Mouse (Mus musculus) kidney, adult 11 months (tissue): ENCODE results near the gene Apobec1.
"Not testable (repeated sequence)": the region's sequence is repeated elsewhere in the genome, so short reads cannot be mapped to it uniquely, and the experiment has no call there.

Experiments
- DNase-seq: peaks from one replicate; pipeline ENCODE4 v3.0.0; 2022

Gene Apobec1

DNA sequence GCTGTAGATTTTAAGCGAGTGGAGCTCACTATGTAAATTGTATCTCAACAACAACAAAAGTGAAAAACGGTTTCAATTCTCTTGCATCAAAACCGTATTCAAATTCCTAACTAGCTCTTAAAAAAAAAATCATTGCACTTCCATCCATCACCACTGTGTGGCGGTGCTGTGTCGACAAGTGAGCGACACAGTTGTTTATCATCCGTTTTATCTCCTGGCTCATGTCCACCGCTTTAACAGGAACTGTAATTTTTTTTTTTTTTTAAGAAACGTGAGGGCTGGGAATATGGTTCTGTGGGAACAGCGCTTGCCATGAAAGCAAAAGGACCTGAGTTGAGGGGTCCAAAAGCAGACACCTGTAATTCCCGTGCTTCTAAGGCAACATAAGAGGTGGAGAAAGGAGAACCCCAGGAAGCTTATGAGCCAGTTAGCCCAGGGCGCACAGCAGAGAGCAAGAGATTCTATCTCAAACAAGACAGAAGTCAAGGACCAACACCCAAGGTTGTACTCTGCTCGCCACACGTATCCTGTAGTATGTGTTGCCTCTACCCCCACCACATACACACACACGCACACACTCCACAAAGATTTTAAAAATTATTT is 45.2 kb downstream of the Apobec1 start:
- DNase-seq: peak; percentile 19

DNA sequence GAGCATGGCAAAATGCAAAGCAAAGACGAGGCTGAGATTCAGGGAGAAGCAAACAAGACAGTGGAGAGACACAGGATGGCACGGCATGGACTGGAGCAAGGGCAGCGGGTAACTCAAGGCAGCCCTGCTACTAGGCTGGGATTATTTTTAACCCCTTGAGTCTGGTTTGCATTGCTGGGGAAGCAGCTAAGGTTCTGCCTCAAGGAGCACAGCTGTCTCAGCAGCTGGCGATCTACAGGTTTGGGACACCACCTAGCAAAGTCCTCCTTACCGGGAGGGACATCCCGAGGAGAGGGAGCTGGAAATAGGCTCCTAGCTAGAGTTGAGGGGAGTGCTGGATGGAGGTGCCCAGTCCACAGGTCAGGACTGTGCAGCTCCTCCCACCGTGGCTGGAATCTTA is 47.0 kb downstream of the Apobec1 start:
- DNase-seq: no peak

DNA sequence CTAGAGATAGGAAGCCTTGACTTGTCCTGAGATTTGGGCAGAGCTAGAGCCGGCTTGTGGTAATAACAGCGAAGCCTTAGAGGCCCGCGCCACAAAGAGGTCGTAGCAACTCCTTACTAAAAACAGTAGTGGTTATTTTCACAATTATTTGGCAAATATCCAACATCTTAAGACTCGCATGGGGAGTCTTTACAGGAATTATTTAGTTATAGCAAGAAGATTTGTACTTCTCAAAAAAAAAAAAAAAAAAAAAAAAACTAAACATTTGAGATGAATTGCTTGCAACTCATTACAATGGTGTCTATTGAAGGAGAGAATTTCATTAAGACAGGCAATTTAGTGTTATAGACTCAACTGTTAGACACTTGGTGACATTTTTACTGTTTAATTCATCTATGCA is 48.1 kb downstream of the Apobec1 start:
- no peak for DNase-seq

DNA sequence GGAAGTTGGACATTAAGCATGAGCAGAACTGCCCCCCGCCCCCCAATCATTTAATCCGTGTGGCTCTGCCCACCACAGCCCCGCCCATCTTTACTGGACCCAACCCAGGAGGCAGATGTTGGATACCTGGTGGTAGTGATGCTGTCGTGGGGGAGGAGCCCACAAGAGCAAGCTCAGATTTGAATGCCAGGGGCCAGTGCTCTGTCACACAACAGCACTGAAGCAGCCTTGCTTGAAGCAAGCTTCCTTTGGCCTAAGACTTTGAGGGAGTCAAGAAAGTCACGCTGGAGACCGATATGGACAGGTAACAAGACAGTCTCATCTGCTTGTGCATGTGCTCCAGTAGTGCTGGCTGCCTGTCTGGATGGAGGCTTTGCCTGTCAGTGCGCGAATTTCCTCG is 48.6 kb downstream of the Apobec1 start, which contains the start of gene Aicda:
Gene Aicda, plus strand, starts transcription at position 196 of the 400 bp plus-strand sequence.
- DNase-seq: no peak

DNA sequence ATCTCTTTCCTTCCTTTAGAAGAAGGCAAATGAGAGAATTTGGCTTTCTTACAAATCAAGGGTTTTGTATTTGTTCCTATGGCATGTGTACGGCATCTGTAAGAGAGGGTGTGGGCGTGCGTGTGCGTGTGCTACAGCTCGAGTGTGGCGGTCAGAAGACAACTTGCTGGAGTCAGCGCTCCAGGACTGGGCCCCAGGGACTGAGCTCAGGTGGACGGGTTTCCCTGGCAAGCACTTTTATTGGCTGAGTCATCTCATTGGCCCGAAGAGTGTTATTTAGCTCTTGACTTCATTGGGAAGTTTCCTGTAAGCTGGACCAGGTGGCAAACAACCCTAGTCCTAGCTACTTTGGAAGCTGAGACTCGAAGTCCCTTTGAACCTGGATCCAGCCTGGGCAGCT is 56.3 kb downstream of the Apobec1 start:
- DNase-seq: no peak

DNA sequence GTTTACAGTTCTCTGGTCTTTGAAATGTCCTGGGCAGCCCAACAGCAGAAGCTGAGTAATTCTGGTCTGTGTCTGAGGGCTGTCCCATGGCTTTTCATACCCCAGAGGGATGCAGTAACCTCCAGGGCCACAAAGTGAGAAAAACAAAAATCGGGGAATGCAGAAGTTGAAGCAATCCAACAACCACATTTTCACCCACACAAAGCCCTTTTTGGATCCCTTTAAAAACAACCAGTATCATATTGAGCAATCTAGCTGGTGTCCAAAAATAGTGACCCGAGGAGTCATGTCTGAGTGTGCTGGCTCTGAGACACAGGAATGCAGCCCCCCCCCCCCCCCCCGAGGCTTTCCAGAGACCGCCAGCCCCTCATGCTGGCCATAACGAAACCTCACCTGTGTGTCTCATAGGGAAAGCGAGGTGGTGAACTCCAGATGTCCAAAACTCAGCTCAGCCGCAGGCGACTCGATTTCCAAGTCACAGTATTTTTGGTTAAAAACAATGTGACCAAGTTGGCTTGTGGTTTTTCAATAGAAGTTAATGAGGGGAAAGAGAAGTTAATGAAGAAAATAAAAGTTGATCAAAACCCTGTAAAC is 56.9 kb downstream of the Apobec1 start:
- DNase-seq: no peak

DNA sequence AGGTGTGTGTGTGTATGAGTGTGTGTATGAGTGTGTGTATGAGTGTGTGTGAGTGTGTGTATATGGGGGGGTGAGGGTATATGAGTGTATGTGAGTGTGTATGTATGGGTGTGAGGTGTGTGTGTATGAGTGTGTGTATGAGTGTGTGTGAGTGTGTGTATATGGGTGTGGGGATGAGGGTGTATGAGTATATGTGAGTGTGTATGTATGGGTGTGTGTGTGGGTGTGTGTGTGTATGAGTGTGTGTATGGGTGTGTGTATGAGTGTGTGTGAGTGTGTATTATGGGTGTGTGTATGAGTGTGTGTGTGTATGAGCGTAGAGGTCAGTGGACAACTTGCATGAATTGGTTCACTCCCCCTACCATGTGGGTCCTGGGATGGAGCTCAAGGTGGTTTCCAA is 57.6 kb downstream of the Apobec1 start:
- no peak for DNase-seq

DNA sequence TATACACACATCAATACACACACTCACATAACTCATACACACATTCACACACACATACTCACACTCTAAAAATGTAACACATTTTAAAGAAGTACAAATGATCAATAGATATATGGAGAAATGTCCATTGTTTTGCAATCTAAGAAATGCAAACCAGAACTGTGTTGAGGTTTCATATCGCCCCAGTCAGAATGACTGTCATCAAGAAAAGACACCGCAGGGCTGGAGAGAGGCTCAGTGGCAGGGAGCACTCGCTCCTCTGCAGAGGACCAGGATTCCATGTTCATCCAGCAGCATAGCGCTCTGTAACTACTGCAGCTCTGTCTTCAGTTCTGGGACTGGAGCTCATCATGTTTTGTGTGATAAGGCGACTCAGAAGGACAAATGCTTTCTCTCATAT is 58.7 kb downstream of the Apobec1 start:
- no peak for DNase-seq

DNA sequence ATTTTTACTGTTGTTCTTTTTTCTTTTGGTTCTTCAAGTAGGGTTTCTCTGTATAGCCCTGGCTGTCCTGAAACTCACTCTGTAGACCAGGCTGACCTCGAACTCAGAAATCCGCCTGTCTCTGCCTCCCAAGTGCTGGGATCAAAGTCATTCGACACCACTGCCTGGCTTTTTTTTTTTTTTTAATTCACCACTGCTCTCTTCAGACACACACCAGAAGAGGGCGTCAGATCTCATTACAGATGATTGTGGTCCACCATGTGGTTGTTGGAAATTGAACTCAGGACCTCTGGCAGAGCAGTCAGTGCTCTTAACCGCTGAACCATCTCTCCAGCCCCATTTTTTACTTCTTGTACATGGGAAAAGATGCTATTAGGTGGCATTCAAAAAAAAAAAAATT is 59.8 kb downstream of the Apobec1 start:
- DNase-seq: not testable (repeated sequence)

DNA sequence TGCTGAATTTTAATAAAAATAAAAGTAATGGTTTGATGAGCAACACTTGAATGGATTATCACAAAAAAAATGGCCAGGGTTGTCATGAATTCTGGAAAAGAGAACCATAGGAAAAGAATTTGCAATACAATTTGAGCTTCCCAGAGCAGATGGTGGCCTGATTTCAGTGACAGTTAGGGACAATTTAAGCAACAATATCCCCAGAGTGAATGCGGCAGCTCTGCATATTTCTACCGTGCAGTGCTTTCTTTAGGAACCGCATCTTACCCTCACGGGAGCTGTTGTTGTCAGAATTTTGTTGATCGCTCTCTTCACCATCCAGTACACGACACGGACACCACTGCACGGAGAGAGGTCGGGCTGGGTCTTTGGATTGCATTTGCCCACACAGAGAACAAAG is 62.7 kb downstream of the Apobec1 start:
- DNase-seq: no peak

DNA sequence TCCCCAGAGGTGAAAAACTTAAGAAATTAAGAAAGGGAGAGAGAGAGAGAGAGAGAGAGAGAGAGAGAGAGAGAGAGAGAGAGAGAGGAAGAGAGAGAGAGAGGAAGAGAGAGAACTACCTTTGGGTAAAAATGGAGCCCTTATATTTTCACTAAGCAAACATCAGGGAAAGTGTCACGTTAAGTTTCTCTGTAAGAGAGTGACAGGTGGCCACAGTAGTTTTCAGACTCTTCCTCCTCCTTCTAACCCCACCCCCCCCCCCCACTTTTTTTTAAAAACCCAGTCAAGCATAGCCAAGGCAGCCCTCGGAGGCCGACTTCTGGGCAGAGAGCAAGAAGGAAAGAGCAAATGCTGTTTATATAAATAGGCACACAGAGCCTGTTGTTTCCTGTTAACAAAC is 68.2 kb downstream of the Apobec1 start:
- no peak for DNase-seq

DNA sequence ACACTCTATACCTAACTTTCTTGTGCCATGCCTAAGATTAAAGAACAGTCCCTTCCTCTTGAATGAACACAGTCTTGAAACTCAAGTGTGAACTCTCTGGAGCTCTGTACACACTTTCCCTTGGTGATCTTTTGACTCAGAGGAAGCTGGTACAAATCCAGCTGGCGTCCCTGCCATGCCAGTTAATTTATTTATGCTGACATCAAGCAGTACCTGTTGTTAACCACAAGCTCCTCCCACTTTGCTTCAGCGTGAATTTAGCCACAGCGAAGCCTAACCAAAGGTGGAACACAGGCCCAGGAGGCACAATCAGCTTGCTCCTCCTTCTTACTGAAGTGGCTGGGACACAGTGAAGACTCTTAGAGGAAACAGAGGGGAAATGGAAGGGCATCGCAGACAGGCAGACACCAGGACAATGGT is 69.4 kb downstream of the Apobec1 start:
- peak; percentile 84 for DNase-seq

DNA sequence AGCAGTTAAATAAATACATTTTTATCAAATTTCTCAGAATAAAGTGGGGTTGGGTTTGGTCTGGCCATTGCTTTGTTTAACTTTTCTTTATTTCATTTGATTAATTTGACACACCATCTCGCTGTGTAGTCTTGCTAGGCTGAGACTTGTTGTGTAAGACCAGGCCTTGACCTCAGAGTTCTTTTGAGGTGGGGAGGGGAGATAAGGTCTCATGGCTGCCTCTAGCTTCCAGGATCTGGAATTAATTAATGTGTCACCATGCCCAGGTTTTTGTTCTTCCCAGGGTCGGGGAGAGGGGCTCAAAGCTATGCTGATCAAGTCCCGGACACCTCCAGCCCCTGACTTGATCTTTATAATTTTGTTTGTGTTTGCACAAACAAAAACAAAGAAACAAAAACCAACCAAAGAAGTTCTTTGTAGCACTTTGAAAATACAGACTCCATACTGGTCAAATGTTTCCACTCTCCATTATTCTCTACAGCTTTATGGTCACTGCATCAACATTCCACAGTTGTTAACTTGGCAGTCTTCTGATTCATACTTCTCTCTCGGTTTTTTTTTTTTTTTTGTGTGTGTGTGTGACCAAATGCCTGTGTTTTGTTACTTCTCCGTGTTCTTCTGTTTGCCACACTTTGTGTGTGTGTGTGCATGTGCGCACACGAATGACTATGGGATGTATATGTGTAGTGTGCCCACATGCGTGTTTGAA is 70.6 kb downstream of the Apobec1 start:
- DNase-seq: no peak

DNA sequence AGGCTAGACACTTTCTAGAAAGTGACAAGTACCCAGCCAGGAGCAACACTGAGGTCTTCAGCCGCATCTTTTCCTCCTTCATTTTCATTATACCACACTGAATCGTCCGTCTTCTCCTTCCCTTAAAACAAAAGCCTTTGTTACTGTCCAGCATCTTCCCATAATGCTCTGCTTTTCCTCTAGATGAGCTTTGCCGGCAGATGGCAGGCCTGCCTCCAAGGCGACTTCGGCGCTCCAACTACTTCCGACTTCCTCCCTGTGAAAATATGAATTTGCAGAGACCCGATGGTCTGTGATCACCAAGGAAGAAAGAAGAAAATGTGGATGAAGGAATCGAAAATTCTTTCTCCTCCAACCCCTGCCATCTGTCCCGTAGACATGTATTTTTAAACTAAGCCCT is 74.1 kb downstream of the Apobec1 start:
- DNase-seq: no peak
